Mouse (Mus musculus) liver, postnatal 0 days (tissue): ENCODE data around the gene Perp.

ENCODE experiments used
- CTCF ChIP-seq: sonication (generic); IDR thresholded peaks from 2 replicates; pipeline ENCODE4 v1.5.1; 2016; ENCODE audit warnings: antibody characterized with exemption, low read depth
- EP300 ChIP-seq: IDR thresholded peaks from 2 replicates; pipeline ENCODE4 v1.6.1; 2016; ENCODE audit warnings: antibody characterized with exemption, low read depth, mild to moderate bottlenecking

DNA sequence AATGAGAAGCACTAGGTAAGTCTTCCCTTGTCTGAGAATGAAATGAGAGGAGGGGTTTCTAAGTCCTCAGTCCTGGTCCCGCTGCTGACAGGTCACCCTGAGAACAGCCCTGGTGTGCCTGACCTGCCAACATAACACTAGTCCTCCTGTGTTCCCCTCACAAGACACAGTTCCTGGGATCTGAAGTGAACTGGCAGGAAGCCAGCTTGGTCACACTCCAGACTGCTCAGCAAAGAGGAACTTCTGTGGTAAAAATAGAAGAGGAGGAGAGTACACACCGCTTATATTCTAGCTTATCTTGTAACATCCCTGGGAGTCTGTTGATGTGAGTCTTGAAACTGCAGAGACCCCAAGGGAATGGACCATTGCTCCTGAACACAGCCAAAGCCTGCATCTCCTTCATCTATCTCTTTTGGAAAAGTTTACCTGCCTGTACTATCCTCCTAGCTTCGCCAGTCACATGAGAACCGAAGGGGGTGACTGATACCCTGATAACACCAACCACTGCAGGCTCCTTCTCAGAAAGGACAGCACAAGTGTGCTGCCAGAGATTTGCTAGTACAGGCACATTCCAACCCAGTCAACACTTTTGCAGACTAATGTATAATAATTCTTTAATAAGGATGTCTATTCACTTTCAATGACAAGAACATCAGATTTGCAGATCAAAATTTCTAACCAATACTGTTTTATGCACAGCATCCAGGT, 42.3 kb downstream of the Perp start:
- TF ChIP-seq CTCF (no peak), EP300 (no peak)
